Mouse (Mus musculus) E14TG2a.4 (cell line): ENCODE data around the gene Mcts2.

Experiments
- CTCF ChIP-seq: conservative IDR thresholded peaks from 2 replicates; pipeline ENCODE4 v1.5.1; 2014; ENCODE audit warnings: low read length
- NANOG ChIP-seq: IDR thresholded peaks from 2 replicates; pipeline ENCODE4 v1.6.1; 2014; ENCODE audit warnings: borderline replicate concordance, low read length, mixed read lengths
- POU5F1 ChIP-seq: IDR thresholded peaks from 2 replicates; pipeline ENCODE4 v1.6.1; 2014; ENCODE audit warnings: low read length, borderline replicate concordance

- TF ChIP-seq CTCF: no peak
- TF ChIP-seq POU5F1: no peak
- no peak for TF ChIP-seq NANOG
These were observed 17.4 kb downstream of the Mcts2 start for GRCm38 (mm10) chr2:152704256-152704605.
